Mouse (Mus musculus): ENCODE measurements around the gene Zbtb20. TPM values are rescaled to one million over a fixed set of nuclear protein-coding genes. Genes with fewer than 3 reads are reported as not detected.

Gene Zbtb20
- total RNA-seq, 4 experiments from 2014 or later, result 72.5 to 88.1 (median 73.5) TPM

DNA sequence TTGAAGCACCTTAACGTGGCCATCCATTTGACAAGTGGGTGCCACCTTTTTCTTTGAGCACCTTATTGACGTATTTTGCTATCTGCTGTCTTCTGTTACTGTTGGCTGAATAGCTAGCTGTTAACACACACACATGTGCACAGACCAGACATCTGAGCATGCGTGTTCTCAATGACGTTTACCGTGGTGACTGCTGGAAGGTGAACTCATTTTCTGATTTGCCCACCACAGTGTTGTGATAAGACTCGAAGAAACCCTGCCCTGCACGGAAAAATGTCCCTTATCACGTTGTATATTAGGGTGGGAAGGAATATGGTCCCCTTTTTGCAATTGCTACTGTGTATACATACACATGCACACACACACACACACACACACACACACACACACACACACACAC lies 765.5 kb downstream of the Zbtb20 start:
- no peak for DNase-seq (ENCODE audit: low spot score in 2 of 2)

DNA sequence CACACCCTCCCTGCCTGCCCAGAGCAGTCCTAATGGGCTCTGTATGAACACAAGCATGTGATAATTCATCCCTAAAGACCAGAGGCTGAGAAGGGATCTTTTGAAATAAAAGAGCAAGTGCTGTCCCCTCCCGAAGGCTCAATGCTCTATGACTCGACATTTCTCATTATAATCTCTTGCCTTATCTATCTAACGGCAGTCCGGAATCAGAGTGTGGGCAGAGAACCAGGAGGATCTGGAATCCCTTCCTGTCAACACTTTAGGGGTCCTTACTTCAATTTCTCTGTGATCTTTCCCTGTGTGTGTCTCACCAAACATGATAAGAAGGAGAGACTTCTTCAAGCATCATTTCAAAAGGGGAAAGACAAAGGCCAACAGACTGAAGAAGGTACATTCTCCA lies 770.2 kb downstream of the Zbtb20 start:
- DNase-seq (ENCODE audit: low spot score in 2 of 2), result no peak

DNA sequence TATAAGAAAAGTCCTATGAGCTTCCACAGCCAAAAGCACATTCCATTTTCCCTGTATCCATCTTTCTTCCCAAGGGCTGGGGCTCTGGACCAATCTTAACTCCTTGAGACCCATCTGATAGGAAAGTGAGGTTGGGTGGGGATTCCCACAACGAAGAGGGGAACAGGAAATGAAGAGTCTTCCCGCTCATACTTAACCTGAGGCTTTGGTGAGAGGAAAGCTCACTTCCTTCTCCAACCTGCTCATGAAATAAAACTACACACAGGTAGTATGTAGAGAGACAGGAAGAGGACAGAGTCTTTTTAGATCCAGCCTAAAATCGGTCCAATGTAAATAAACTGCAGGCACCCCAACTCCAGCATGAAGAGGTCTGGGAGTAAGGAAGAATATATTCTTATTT lies 771.3 kb downstream of the Zbtb20 start:
- DNase-seq (ENCODE audit: low spot score in 2 of 2), result no peak

DNA sequence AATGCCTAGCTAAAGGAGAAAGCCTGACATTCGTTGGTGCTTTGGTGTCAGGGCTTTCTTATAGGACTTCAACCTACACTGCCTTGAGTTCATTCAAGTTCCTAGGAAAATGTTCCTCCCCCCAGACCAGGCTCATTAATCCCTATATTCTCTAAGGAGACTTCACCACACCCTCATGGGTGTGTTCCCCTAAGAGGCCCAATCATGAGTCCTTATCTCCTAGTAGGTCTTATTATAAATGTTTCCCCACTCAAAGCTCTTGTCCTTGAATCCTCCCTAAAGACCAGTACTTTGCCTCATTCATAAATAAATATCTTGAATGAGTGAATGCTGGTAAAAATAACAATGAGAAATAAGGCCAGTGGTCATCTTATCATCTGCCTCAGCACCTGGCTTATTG lies 772.0 kb downstream of the Zbtb20 start:
- DNase-seq (ENCODE audit: low spot score in 2 of 2), result no peak

DNA sequence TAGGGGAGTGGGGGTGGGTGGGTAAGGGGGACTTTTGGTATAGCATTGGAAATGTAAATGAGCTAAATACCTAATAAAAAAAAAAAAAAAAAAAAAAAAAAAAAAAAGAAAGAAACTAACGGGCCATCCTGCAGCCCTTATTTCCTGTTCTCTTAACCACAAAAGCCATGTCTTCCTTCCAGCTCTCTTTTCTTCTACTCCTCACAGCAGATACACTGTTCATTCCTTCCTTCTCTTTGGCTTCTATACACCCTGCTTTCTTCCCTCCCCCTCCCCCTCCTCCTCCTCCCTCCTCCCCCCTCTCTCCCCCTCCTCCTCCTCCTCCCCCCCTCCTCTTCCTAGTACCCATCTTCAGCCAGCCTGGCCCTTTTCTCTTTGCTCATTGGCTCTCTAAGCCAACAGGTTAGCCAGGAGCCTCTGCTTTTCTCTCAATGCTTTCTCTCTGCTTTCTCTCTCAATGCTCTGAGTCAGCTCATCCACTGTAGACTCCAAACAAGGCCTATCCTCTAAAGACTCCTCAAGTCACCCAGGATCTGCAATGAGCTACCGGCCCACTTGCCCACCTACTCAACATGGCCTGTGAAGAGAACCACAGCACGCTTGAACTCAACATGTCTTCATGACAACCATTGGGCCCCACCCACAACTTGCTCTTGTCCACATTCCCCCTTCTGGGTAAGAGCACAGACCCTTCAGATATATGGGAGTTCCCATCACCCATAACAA lies 774.8 kb downstream of the Zbtb20 start:
- DNase-seq (ENCODE audit: low spot score in 2 of 2), result no peak

DNA sequence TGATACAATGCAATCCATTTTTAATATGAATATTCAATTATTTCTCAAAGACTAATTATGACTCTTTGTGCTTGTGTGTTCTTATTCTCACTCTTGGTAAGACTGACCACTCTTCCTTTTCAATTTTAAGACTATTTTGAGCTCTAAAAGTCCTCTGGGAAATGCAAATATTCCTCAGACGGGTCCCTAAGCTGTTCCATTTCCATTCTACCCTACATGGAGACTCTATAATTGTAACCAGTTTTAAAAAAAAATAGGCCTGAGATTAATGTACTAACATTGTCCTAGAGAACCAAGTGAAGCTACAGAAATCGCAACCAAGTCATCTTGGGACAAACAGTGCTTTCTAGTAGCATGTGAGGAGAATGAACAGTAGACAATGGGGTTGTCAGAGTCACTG lies 777.6 kb downstream of the Zbtb20 start:
- no peak for DNase-seq (ENCODE audit: low spot score in 2 of 2)

DNA sequence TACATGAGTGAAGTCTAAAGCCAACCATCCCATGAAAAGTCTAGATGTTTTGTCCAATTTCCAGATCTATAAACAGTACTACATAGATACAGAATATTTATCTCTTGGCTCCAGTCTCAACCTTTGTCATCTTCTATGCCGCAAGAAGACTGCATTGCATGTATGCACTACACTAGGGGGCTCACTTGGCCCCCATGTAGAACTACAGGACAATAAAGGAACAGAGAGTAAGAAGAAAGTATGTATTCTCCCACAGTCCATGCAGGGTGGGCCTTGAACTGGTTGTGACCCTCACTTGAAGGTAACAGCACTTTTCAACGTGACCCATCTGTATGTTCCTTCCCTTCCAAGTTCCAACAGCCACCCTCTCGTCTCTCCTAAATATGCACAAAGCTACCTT lies 778.6 kb downstream of the Zbtb20 start:
- DNase-seq (ENCODE audit: low spot score in 2 of 2), result no peak

DNA sequence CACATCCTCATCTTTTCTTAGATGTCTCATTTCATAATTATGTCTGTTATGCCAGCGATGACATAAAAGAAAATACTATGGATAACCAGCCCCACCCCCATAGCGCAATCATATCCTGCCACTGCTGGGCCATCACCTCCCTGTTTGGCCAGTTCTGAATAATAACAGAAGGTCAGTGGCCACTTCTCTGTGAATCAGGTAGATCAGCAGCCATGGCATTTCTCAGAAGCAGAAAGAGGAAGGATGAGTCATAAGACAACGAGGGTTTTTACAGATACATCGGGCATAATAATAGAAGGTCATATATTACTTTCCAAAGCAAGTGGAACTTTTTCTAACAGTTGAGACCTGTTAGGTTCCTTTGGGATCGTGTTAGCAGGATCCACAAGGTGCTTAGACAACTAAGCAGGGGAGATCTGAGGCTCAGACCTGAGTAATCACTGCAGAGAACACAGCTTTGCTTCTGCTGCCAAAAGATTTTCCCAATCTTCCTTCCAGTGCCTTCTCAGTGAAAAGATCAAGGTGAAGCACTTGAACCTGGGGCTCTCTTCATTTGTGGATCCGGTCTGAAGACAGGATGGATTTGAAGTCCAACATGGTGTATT lies 779.6 kb downstream of the Zbtb20 start:
- DNase-seq (ENCODE audit: low spot score in 2 of 2), result no peak

DNA sequence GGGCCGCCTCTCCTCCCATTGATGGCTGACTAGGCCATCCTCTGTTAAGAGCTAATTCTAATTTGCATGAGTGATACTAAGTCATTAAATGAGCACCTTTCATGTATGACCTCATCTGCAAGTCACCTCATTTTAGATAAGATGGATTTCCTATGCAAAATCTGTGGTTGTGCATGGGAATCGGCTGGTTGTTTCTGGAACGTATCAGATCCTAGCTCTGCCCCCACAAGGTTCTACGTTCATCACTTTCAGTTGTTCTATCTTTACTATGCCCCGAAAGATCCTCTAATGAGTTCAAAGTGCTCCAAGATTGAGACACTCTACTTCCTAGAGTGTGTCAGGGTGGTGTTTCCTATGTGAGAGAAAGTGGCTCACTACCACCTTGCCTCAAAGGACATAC lies 785.9 kb downstream of the Zbtb20 start:
- no peak for DNase-seq (ENCODE audit: low spot score in 2 of 2)

DNA sequence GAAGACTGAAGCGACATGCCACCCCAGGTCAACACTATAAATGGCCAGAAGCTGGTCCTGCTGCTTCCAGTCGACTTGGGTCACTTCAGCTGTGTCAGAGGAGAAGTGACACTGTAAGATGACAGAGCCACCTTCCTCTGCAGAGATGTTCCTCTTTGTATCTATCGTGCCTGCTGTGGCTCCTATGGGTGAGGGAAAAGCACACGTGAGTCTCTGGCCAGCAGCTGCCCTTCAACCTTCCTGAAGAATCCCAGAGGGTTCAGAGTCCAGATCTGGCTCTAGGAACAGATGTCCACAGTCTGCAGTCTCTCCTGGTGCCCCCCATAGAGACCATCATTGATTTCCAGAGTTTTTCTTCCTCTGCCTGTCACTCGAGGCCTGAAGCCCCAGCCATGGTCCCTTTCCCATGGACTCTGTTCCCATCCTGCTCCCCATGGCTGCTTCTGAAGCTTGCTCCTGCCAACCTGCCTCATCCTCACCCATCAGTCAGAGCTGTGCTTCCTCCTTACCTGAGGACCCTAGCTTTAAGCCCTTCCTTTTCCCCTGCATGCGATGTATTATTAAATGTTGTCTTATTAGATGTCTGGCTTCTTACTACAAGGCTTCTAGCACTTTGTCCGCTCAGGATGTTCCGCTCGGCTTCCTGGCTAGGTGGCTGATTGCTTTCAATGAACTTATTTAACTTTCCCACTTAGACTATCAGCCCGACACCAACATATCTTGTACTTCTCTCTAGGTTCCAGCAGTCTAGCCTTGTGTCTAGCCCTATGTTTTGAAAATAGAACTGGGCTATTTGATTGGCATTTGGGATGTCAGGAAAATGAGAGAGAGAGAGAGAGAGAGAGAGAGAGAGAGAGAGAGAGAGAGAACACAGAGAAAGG lies 786.7 kb downstream of the Zbtb20 start:
- no peak for DNase-seq (ENCODE audit: low spot score in 2 of 2)

DNA sequence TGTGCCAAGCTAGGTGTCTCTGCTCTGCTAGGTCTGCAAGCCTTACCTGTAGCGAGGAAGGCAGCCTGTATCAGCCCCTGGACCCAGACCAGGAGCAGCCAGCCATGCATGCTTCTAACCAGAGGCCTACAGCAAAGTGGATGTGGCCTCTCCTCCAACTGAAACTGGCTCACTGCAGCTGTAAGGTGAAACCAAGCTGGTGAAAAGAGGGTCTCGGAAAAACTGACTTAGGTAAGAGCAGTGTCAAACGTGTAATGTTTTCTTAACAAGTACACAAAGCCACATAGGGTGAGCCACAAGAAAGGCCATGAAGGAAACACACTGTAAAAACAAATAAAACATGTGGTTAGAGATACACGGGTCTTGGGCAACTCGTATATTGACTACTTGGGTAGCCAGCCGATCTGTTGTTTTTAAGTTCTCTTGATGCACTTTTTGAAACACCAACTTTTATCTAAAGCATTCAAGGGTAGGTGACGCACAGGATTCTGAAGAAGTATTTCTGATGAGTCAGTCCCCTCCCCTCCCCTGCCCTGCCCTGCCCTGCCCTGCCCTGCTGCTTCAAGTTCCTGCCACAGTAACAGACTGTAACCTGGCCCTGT lies 788.4 kb downstream of the Zbtb20 start, which contains the start of gene Tigit:
TSS of gene Tigit (minus strand) at position 169 of the 602 bp plus-strand sequence.
- DNase-seq (ENCODE audit: low spot score in 2 of 2), result no peak

DNA sequence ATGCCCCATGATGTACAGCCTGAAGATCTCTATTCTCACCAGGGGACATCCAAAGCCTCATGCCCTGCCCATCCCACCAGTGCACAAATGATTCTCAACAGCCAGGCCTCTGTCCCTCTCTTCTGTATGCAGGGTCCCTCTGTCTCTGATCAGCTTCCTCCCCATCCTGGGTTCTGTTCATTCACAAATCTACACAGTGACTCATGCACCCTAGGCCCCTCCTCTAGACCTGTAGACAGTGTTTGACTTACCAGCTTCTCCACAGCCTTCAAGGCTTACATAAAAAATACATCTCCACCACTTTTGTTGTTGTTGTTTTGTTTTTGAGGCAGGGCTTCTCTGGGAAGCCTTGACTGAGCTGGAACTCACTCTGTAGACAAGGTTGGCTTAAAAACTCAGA lies 789.2 kb downstream of the Zbtb20 start:
- DNase-seq (ENCODE audit: low spot score in 2 of 2), result no peak

DNA sequence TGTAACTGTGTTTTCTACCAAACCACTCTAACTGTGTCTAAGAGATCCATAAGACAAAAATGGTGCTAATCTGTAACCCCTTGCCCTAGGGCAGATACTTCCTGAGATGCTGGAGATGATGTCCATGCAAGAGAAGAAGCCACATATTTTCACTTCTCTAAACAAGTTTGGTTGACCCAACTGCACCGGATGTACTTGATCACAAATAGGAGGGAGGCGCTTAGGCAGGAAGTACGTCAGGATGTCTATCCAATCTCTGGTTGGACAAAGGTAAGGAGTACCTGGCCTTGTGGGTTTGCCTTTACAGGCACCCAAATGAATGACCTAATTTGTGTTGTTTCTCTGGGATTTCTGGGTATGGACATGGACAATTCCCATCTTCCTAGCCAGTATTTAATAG lies 792.6 kb downstream of the Zbtb20 start:
- DNase-seq (ENCODE audit: low spot score in 2 of 2), result no peak

DNA sequence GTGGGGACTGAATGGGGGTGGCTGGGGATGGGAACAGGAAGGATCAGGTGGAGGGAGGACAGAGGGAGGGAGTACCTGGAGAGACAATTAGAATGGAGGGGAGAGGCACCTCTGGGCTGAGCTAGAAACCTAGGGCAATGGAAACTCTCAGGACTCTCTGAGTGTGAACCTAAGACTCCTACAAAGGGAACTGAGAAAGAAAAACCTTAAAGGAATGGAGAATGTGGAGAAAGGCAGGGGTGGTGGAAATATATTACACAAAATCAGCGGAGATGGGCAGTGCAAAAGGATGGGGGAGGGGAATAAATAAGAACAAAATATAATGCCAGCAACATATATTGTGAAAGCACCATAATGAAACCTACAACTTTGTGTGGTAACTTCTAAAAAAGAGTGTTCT lies 796.3 kb downstream of the Zbtb20 start:
- no peak for DNase-seq (ENCODE audit: low spot score in 2 of 2)

DNA sequence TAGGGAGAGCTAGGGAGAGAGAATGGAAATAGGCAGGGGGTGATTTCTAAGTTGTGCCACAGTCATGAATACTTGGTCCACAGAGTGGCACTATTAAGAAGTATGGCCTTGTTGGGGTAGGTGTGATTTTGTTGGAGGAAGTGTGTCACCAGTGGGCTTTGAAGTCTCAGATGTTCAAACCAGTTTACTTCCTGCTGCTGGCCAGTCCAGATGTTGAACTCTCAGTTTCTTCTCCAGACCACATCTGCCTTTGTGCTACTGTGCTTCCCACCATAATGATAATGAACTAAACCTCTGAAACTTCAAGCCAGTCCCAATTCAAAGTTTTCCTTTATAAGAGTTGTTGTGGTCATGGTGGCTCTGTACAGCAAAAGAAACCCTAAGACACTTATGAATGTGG lies 797.0 kb downstream of the Zbtb20 start:
- no peak for DNase-seq (ENCODE audit: low spot score in 2 of 2)

DNA sequence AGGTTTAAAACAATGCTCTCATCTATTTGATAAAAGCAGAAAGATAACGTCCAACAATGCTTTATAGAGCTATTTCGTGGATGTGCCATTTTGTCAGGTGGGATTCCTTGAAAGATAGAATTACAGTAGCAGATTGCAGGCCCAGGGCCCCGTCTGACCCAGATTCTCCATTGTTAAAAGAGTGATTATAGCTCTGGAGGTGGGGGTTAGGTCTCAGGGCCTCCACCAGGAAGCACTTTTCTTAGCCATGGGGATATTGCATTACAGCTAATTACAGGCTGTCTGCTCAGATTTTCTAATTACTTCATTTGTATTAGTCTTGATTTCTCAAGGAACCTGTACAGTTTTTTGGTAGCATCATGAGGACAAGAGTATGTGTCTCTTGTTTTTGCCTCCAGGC lies 798.7 kb downstream of the Zbtb20 start:
- DNase-seq (ENCODE audit: low spot score in 2 of 2), result no peak

DNA sequence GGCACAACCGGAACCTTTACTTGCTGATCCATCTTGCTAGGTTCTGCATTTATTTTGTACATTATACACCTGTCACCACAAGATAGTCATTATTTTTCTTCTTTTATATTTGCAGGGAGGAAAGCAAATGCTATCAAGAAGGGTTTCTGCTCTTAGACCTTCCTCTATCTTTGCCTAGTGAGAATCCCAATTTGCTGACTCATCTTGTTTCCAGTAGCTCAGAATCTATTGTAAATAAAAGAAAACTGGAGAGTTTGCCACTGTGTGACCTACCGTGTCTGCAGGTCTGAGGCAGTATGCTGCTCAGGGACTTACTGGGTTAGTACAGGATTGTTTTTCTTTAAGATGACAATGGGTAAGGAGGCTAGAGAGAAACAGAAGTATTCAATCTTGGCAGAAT lies 812.3 kb downstream of the Zbtb20 start:
- no peak for DNase-seq (ENCODE audit: low spot score in 2 of 2)

DNA sequence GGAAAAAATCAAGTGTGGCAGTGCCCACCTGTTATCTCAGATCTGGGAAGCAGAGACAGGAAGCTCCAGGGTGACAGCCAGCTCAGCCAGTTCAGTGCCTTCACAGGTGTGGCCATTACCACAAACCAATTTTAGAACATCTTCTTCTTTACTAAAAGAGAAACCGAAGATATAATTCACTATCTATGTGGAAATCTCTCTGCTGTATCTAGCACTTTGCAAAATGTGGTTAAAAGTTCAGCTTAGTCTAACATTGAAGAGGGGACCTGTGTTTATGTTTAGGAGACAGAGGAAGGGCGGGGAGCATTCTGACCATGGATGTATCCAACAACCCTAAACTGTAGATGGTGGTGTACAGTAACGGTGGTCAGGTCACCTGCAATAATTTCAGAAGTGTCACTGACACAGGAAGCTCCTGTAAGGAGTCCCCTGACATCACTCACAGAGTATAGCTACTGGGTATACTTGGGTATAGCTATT lies 814.6 kb downstream of the Zbtb20 start:
- DNase-seq (ENCODE audit: low spot score in 2 of 2), result no peak

DNA sequence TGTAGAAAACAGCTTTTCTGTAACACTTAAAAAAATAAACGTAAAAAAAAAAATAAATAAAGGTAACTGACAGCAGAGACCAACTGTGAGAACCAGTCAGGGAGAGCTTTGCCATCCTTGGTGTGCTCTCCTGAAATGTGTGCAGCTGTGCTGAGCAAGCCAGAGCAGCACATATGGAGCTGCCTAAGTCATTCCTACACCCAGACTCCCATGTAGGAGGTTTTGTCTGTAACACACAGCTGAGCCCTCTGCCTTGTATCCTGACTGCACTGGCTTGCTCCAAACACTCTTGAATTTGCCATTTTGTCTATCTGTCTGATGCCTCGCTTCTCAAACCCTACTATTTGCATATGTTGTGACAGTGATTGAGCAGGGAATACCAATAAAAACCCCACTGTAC lies 815.2 kb downstream of the Zbtb20 start:
- DNase-seq (ENCODE audit: low spot score in 2 of 2), result peak in 1 of 2 experiments; percentile 12

DNA sequence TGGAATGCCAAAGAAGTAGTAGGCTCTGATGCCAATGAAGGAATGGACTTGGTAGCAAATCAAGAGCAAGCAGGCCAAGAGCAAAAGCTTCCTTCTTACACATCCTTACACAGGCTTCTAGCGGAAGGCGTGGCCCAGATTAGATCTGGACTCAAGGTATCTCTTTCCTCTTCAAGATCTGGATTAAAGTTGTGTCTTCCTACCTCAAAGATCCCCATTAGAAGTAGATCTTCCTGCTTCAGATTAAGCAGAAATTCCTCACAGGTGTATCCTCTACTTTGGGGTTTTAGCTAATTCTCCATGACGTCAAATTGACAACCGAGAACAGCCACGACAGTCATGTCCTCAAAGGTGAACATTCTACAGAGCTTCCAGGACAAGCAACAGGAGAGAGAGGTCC lies 816.1 kb downstream of the Zbtb20 start:
- no peak for DNase-seq (ENCODE audit: low spot score in 2 of 2)
